Mouse (Mus musculus) forelimb bud, embryonic 11.5 days (tissue): ENCODE results near the gene Gm27179.
"Not testable (repeated sequence)": the region's sequence is repeated elsewhere in the genome, so short reads cannot be mapped to it uniquely, and the experiment has no call there.

ENCODE experiments used
- DNase-seq: peaks from one replicate; pipeline ENCODE4 v3.0.0-alpha.2; 2012; ENCODE audit warnings: low read depth, low spot score

Gene Gm27179

GRCm38 (mm10) chr14:69473941-69474646, 38.3 kb downstream of the Gm27179 start:
- DNase-seq = not testable (repeated sequence)

DNA sequence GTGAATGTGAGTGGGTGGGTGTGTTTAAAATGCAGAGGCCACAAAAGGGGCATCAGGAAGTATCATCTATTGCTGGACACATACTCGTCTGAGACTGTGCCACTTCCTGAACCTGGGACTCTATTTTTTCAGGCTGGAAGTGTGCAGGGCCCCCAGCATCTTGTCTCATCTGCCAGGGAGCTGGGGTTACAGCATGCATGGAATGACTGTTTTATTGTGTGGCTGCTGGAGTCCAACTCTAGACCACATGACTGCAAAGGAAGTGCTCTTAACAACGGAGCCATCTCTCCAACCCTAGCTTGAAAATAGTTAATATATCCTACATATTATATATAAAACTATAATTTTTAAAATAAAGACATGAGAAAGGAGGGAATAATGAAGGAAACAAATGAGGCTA, 39.0 kb downstream of the Gm27179 start:
- DNase-seq = not testable (repeated sequence)

DNA sequence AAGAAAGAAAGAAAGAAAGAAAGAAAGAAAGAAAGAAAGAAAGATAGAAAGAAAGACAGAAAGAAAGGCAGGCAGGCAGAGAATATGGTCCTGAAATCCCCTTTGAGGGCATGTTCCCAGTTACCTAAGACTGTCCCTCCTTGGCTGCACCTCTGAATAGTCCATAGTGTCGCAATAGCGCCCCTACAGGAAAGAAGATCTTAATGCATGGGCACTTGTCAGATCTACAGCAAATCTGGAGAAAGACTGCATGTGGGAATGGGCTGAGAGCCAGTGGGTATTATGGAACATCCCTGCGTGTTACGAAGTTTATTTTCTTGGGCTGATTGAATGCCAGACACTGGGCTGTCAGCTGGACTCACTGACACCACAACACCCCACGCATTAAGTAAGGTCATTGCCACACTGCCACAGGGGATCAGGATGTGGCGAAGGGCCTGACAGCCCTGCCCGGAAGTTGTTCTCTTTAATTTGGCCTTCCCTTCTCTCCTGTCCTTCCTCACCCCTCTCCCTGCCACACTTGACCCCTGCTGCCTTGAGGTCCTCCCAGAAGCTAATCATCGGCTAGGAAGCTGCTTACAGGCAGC, 42.1 kb downstream of the Gm27179 start:
- DNase-seq = not testable (repeated sequence)

DNA sequence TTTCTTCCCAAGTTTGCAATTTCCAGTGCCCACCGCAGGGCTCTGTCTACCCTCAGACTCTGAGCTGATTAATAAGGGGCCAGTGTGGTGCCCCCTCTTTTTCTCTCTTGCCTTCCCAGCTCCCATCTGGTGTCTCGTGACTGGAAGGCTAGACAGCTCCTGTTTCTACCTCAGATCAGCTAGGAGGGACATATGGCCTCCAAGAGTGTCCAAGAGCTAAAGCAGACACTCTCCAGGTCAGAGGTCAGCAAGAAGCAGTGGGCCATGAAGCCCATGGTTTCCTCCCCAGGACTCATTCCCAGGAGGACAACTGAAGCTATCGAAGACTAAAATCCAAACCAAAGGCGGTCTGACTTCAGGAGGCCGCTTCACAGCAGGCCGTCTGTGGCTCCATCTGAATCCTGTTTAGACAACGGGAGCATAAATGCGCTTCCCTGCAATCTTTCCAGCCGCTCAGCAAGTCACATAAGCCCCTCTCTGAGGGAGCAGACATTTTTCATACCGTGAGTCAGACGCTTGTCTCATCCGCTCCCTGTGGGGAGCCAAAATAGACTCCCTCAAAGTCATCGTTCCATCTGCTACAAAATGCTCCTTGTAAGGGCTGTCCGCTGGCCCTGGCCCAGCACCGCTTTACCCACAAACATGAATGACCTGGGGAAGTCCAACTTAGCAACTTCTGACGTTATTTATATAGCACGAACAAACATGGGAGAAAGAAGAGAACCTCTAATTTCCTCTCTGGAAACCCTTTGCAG, 44.6 kb downstream of the Gm27179 start:
- DNase-seq = not testable (repeated sequence)

DNA sequence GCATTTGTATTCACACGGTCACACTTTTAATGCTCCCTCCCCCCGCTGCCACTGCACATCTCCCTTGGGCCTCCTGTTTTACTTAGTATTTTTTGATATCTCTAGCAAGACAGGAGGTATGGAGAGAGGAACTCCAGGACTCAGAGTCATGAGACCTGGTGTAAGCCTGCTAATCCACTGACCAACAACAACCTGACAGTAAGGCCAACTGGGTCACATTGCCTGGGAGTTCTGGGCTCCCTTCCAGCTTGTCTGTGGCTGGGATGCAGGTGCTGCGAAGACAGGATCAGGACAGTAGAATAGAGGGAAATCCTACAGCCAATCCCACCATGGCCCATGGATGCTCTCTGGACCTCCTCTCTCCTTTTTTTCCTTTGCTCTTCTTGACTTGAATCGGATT, 47.9 kb downstream of the Gm27179 start:
- DNase-seq = not testable (repeated sequence)
